Mouse (Mus musculus) erythroblast, embryonic 14.5 days (primary cell): ENCODE data around the gene Slc35g3.

Experiments used
- GATA1 ChIP-seq: IDR thresholded peaks from 2 replicates; pipeline ENCODE4 v1.6.1; 2012; ENCODE audit warnings: low read length, inconsistent platforms, mixed read lengths
- TAL1 ChIP-seq: IDR thresholded peaks from 3 replicates; pipeline ENCODE4 v1.6.1; 2012; ENCODE audit warnings: low read length, inconsistent platforms, mixed read lengths

- TF ChIP-seq GATA1 = no peak
- TF ChIP-seq TAL1 = no peak
Observed at GRCm38 (mm10) chr11:69784793-69785272, 23.1 kb upstream of the Slc35g3 start.
